Mouse (Mus musculus) spleen, adult 2 months (tissue): ENCODE results near the gene Smim9.

ENCODE experiments used
- CTCF ChIP-seq: fragments of 200-500 bp; IDR thresholded peaks from 2 replicates; pipeline ENCODE4 v1.5.1; 2011; ENCODE audit warnings: mild to moderate bottlenecking, inconsistent platforms; ENCODE audit not compliant: insufficient read depth, insufficient read length, insufficient replicate concordance; ENCODE audit errors: extremely low read depth
- POLR2A ChIP-seq: fragments of 200-500 bp; IDR thresholded peaks from 2 replicates; pipeline ENCODE4 v1.6.1; 2011; ENCODE audit warnings: low read depth, low read length, inconsistent platforms

DNA sequence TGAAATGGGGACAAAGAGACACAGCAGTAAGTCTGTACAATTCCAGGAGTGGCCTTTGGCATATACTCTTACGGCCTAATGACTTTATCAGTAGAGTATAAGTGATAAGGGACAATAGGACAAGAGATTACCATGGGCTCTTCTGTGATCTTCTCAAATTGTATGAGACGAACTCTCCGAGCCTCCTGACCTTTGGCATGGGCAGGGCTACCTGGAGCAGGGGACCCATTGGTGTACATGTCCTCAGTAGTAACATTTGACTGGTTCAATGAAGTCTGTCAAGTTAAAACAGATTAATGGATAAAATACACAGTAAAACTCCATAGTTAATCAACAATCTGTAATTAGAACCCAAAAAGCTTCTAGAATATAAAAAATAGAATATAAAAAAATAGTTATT is 38.0 kb downstream of the Smim9 start:
- no peak for TF ChIP-seq POLR2A
- TF ChIP-seq CTCF, result no peak
